Mouse (Mus musculus): ENCODE data around the gene Oxt.
A peak's percentile ranks its signal among the peaks of the same experiment; 100 is the strongest.

The Oxt gene

GRCm38 (mm10) chr2:130579791-130580190 lies 3.8 kb downstream of the Oxt start:
- no peak for DNase-seq (ENCODE audit: low read depth)

- DNase-seq (ENCODE audit: low read depth) = no peak
Observed at GRCm38 (mm10) chr2:130581201-130581600, 5.2 kb downstream of the Oxt start.

DNA sequence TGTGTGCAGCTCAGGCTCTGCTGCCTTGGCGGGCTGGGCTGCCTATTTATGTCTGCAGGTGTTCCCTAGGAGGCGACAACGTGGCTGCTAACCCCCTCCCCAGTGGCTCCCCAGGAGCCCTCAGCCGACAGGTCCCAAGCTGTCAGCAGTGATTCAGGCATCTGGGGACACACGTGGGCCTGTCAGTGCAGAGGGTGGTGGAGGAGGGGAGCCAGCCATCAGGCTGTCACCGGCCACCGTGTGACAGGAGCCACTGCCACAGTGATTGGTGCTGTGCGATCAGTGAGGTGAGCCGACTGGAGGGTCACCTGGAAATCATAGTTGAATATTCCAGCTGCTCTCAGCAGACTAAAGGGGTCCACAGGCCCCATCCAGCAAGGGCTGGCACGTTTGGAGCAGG lies 6.6 kb downstream of the Oxt start, which contains the start of gene Avp:
TSS of gene Avp (minus strand) at position 3 of the 400 bp plus-strand sequence.
- DNase-seq (ENCODE audit: low read depth) = no peak

GRCm38 (mm10) chr2:130583902-130584560 lies 8.1 kb downstream of the Oxt start:
- no peak for DNase-seq (ENCODE audit: low read depth)

GRCm38 (mm10) chr2:130586016-130586415 lies 10.0 kb downstream of the Oxt start:
- DNase-seq (ENCODE audit: low read depth) = no peak

DNA sequence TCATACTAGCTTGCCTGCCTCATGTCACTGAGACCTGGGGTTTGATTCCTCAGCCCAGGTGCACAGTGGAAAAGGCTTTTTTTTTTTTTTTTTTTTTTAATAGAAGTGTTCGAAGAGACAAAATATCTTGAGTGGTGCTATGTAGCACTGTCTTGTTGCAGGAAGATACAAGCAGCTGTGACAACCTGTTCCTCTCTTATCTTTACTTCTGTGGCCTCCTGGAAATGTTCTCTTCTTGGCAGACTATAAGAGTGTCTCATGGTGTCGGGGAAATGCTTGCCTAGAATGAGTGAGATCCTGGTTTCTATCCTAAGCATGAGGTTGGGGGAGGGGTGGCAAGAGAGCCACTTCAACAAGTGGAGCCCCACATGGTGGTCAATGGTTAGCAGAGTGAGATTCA lies 12.4 kb downstream of the Oxt start:
- DNase-seq (ENCODE audit: low read depth) = no peak

GRCm38 (mm10) chr2:130589157-130589556 lies 13.2 kb downstream of the Oxt start:
- no peak for DNase-seq (ENCODE audit: low read depth)

- DNase-seq (ENCODE audit: low read depth) = no peak
Observed at GRCm38 (mm10) chr2:130589761-130590160, 13.8 kb downstream of the Oxt start.

- DNase-seq (ENCODE audit: low read depth) = no peak
Observed at GRCm38 (mm10) chr2:130591016-130591415, 15.0 kb downstream of the Oxt start.

DNA sequence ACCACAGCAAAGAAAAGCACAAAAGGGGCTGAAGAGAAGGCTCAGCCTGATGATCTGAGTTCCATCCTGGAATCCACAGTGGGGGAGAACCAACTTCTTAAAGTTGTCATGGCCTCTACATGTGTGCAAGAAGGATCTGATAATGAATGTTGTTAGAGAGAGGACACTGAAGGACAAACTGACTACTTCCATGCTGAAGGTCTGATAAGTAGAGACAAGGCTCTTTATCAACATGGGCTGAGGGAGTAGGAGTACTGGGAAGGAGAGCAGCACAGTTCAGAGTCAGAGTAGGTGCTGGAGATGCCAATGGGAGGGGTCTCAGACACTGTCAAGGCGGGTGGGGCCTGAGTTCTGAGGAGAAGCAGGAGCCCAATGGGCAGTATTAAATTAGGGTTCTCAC lies 19.6 kb downstream of the Oxt start:
- no peak for DNase-seq (ENCODE audit: low read depth)

- peak; percentile 47 for DNase-seq (ENCODE audit: low read depth)
Observed at GRCm38 (mm10) chr2:130597601-130598010, 21.6 kb downstream of the Oxt start.

GRCm38 (mm10) chr2:130598399-130598798 lies 22.4 kb downstream of the Oxt start:
- DNase-seq (ENCODE audit: low read depth) = no peak

GRCm38 (mm10) chr2:130602195-130602594 lies 26.2 kb downstream of the Oxt start:
- DNase-seq (ENCODE audit: low read depth) = no peak

- DNase-seq (ENCODE audit: low read depth) = no peak
Observed at GRCm38 (mm10) chr2:130613091-130613490, 37.1 kb downstream of the Oxt start.

DNA sequence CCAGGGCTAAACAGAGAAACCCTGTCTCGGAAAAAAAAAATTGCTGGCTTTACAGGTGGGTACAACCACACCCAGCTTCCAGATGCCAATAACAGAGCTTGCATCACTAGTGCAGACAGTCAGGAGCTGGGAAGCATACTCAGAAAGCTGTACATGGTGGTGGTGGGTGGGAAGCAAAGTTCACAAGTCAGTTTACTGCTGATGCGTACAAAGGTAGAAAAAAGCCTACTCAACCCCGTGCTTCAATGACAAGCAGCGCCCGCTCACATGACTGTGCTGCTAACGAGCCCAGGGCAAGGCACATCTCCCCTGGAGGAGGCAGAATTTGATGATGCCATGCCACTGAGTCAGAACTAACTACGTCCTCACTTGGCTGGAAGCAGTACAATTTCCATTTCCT lies 43.0 kb downstream of the Oxt start:
- DNase-seq (ENCODE audit: low read depth) = no peak
